ENCODE assay signal across 8 mouse cellular contexts in genomic region chr14:14702399-14703345, GRCm38 (mm10). TPM values are rescaled to one million over a fixed set of nuclear protein-coding genes. Genes with fewer than 3 reads are reported as not detected.
DNase-seq lines count a peak whose midpoint lies in the region; ATAC-seq and TF ChIP-seq lines count a peak whose summit lies in the region.

No protein-coding gene starts in this region.

- H3K4me3 ChIP-seq in MEL (ENCODE audit: control insufficient read depth in 1 of 2, insufficient read depth in 1 of 2, low read depth in 2 of 2, low read length in 2 of 2), result peak overlapping the region; percentile 96 to 98
- peak overlapping the region; percentile 75 for H3K4me3 ChIP-seq in cerebellum, adult 2 months (replicated peaks; ENCODE audit: insufficient read depth, low read depth, low read length)
- peak overlapping the region; percentile 81 for H3K4me3 ChIP-seq in forebrain, postnatal 0 days (ENCODE audit: low read depth, low read length)
- H3K4me3 ChIP-seq in lung, embryonic 15.5 days, result peak overlapping the region; percentile 91

- peak; percentile 79 to 84 for TF ChIP-seq POLR2A in MEL (IDR thresholded peaks at IDR 0.05; ENCODE audit: control insufficient read depth in 1 of 2, insufficient read depth in 1 of 2, low read depth in 1 of 2, low read length in 2 of 2, poor library complexity in 1 of 2)
- TF ChIP-seq POLR2A in cerebellum, adult 2 months (IDR thresholded peaks at IDR 0.05; ENCODE audit: borderline replicate concordance, insufficient read depth, low read length), result peak; percentile 70

- DNase-seq in MEL (ENCODE audit: low read depth, low spot score), result peak; percentile 95
- DNase-seq in cerebellum, adult 2 months, result peak; percentile 87 to 88
- peak; percentile 97 for DNase-seq in forebrain, postnatal 0 days
- peak; percentile 96 for DNase-seq in heart, postnatal 4 days
- DNase-seq in layer of hippocampus, adult 8-10 months (ENCODE audit: low spot score in 2 of 2), result peak; percentile 84 to 87
- DNase-seq in ovary, adult 18-20 months (ENCODE audit: low spot score), result peak; percentile 91
- peak; percentile 95 for DNase-seq in thymus, postnatal 0 days (ENCODE audit: low spot score)

- TF ChIP-seq RAD21 in MEL (IDR thresholded peaks at IDR 0.05; ENCODE audit: low read depth, low read length), result no peak

- peak; percentile 96 for ATAC-seq in forebrain, postnatal 0 days
- ATAC-seq in lung, embryonic 15.5 days (ENCODE audit: borderline replicate concordance, extremely low read depth, low FRiP score, low TSS enrichment), result peak; percentile 98

- TF ChIP-seq CTCF in MEL (IDR thresholded peaks at IDR 0.05 in 2 of 3, conservative IDR thresholded peaks at IDR 0.05 in 1 of 3; ENCODE audit: control insufficient read depth in 1 of 3, insufficient read depth in 1 of 3, low read depth in 2 of 3, low read length in 3 of 3, poor library complexity in 1 of 3, severe bottlenecking in 1 of 3), result no peak
- TF ChIP-seq CTCF in cerebellum, adult 2 months (IDR thresholded peaks at IDR 0.05; ENCODE audit: borderline replicate concordance, insufficient read depth, low read depth, low read length), result no peak
- peak; percentile 33 for TF ChIP-seq CTCF in forebrain, postnatal 0 days (IDR thresholded peaks at IDR 0.05; ENCODE audit: low read depth)

- peak overlapping the region; percentile 100 for H3K9ac ChIP-seq in MEL (ENCODE audit: control insufficient read depth, low read depth, low read length, poor library complexity, severe bottlenecking)
- peak overlapping the region; percentile 92 for H3K9ac ChIP-seq in forebrain, postnatal 0 days
- H3K9ac ChIP-seq in lung, embryonic 15.5 days, result peak overlapping the region; percentile 91

- H3K4me2 ChIP-seq in forebrain, postnatal 0 days (ENCODE audit: low read depth), result peak overlapping the region; percentile 45
- H3K4me2 ChIP-seq in lung, embryonic 15.5 days, result peak overlapping the region; percentile 59

- H3K36me3 ChIP-seq in MEL (ENCODE audit: control insufficient read depth in 1 of 2, insufficient read depth in 2 of 2, low read length in 2 of 2), result peaks cover 0 to 18% of the 10 kb centered on the region in 2 experiments; a peak in 2 of 4 replicates
- H3K36me3 ChIP-seq in forebrain, postnatal 0 days (ENCODE audit: insufficient read depth), result no peaks in the 10 kb centered on the region
- H3K36me3 ChIP-seq in lung, embryonic 15.5 days, result no peaks in the 10 kb centered on the region

- no peaks in the 10 kb centered on the region for H3K9me3 ChIP-seq in MEL (replicated peaks; ENCODE audit: insufficient read depth, low read length)
- no peaks in the 10 kb centered on the region for H3K9me3 ChIP-seq in forebrain, postnatal 0 days (ENCODE audit: low read length)
- H3K9me3 ChIP-seq in lung, embryonic 15.5 days, result no peaks in the 10 kb centered on the region

- no peak for TF ChIP-seq EP300 in MEL (IDR thresholded peaks at IDR 0.05; ENCODE audit: low read depth in 1 of 2, low read length in 2 of 2)

- peak overlapping the region; percentile 49 for H3K27ac ChIP-seq in MEL (ENCODE audit: control insufficient read depth, low read depth, low read length)
- H3K27ac ChIP-seq in cerebellum, adult 2 months (ENCODE audit: insufficient read depth, low read length), result no peak overlapping the region
- H3K27ac ChIP-seq in forebrain, postnatal 0 days (ENCODE audit: low read depth, low read length), result peak overlapping the region; percentile 98
- peak overlapping the region; percentile 92 for H3K27ac ChIP-seq in lung, embryonic 15.5 days

- H3K27me3 ChIP-seq in MEL (ENCODE audit: control insufficient read depth in 1 of 2, insufficient read depth in 2 of 2, low read length in 2 of 2), result no peaks in the 10 kb centered on the region
- no peaks in the 10 kb centered on the region for H3K27me3 ChIP-seq in cerebellum, adult 2 months (ENCODE audit: control insufficient read depth, insufficient read depth, low read length)
- H3K27me3 ChIP-seq in forebrain, postnatal 0 days (ENCODE audit: insufficient read depth, low read length), result no peaks in the 10 kb centered on the region
- no peaks in the 10 kb centered on the region for H3K27me3 ChIP-seq in lung, embryonic 15.5 days

- peaks cover 13% of the 10 kb centered on the region for H3K79me2 ChIP-seq in MEL (ENCODE audit: control insufficient read depth, insufficient read depth, low read length, poor library complexity)

- under 1% methylated on average over 50 of the region's 85 CpGs for WGBS in cerebellum, adult 2 months
- WGBS in forebrain, postnatal 0 days, result 2% methylated on average over 51 of the region's 85 CpGs
- WGBS in lung, embryonic 15.5 days, result under 1% methylated on average over 54 of the region's 85 CpGs

- H3K4me1 ChIP-seq in MEL (ENCODE audit: control insufficient read depth in 1 of 2, insufficient read depth in 2 of 2, low read length in 2 of 2), result peaks cover 5 to 9% of the 10 kb centered on the region in 2 experiments; a peak in 3 of 4 replicates
- no peaks in the 10 kb centered on the region; the same call in 1 of the 2 replicates for H3K4me1 ChIP-seq in cerebellum, adult 2 months (ENCODE audit: control insufficient read depth, insufficient read depth, low read length)
- peaks cover 13% of the 10 kb centered on the region for H3K4me1 ChIP-seq in forebrain, postnatal 0 days (ENCODE audit: insufficient read depth)
- H3K4me1 ChIP-seq in lung, embryonic 15.5 days, result peaks cover 11% of the 10 kb centered on the region

TF ChIP-seq in MEL, 35 proteins besides CTCF, POLR2A, EP300 and RAD21:
- TF ChIP-seq MXI1 (IDR thresholded peaks at IDR 0.05; ENCODE audit: low read depth, low read length) (no peak; the same call in 1 of the 2 replicates), ZMIZ1 (IDR thresholded peaks at IDR 0.05; ENCODE audit: low read depth, low read length) (peak; percentile 61; the same call in 1 of the 2 replicates), USF2 (IDR thresholded peaks at IDR 0.05; ENCODE audit: borderline replicate concordance in 1 of 2, insufficient read depth in 1 of 2, low read depth in 1 of 2, low read length in 2 of 2) (no peak), MAX (IDR thresholded peaks at IDR 0.05; ENCODE audit: low read length) (peak; percentile 81; the same call in 1 of the 2 replicates), NELFE (IDR thresholded peaks at IDR 0.05; ENCODE audit: low read depth, low read length) (peak; percentile 78), MEF2A (IDR thresholded peaks at IDR 0.05; ENCODE audit: extremely low read depth, insufficient replicate concordance, low read depth, low read length, poor library complexity, severe bottlenecking) (no peak), USF1 (IDR thresholded peaks at IDR 0.05; ENCODE audit: low read depth, low read length) (no peak), SIN3A (IDR thresholded peaks at IDR 0.05; ENCODE audit: low read length) (0 out of 2 replicates have a peak, but pooled peaks have one; percentile 7), POLR2AphosphoS2 (IDR thresholded peaks at IDR 0.05; ENCODE audit: low read length) (peak; percentile 42; the same call in 1 of the 2 replicates), CHD1 (IDR thresholded peaks at IDR 0.05; ENCODE audit: low read depth, low read length) (no peak), TBP (IDR thresholded peaks at IDR 0.05; ENCODE audit: low read depth, low read length) (0 out of 2 replicates have a peak, but pooled peaks have one; percentile 19)

RNA-seq across cellular contexts. Expression of gene Slc4a7, which starts 0.6 kb away (rescaled TPM):
- 11.2 and 12.8 TPM in 2 replicates for total RNA-seq in MEL (2012; rRNA removed)
- polyA plus RNA-seq in MEL (2012; ENCODE audit: insufficient read depth in 1 of 2, insufficient read length in 2 of 2, low read depth in 1 of 2, low replicate concordance in 2 of 2, missing spikeins in 1 of 2), result 10 to 100 TPM in 1 of 2 experiments, 1 to 10 TPM in 1; 8.2 to 30.2 TPM
- 9.8 and 11.8 TPM in 2 replicates for polyA plus RNA-seq in cerebellum, adult 2 months (2012; rRNA removed)
- total RNA-seq in forebrain, postnatal 0 days (2014; rRNA removed), result 50.8 and 54.0 TPM in 2 replicates
- polyA plus RNA-seq in forebrain, postnatal 0 days (2015; fragmentation: Nextera tagmentation; extraction: Ambion mirVana), result 10.9 and 17.4 TPM in 2 replicates
- 10 to 100 TPM; 23.3 to 26.4 TPM for total RNA-seq in heart, postnatal 4 days (2021)
- total RNA-seq in layer of hippocampus, adult 8-10 months (2022), result 10 to 100 TPM; 40.3 to 55.4 (median 48.3) TPM
- 14.0 TPM in 2 replicates for polyA plus RNA-seq in lung, embryonic 15.5 days (2015; fragmentation: Nextera tagmentation; extraction: Ambion mirVana)
- 12.1 and 17.3 TPM in 2 replicates for polyA plus RNA-seq in thymus, postnatal 0 days (2015; fragmentation: Nextera tagmentation; extraction: Ambion mirVana)
